Mouse (Mus musculus) mouse trophoblast stem cell (cell line): ENCODE data around the gene Maml3.

Experiments used
- in situ Hi-C, 2 experiments: fragments of 300-500 bp; cut with MseI, MboI; formaldehyde crosslinking; loops; 2 replicates in 1 of 2; 3 replicates in 1 of 2; pipeline ENCODE4 v1.15.1; 2025

The Maml3 gene

DNA sequence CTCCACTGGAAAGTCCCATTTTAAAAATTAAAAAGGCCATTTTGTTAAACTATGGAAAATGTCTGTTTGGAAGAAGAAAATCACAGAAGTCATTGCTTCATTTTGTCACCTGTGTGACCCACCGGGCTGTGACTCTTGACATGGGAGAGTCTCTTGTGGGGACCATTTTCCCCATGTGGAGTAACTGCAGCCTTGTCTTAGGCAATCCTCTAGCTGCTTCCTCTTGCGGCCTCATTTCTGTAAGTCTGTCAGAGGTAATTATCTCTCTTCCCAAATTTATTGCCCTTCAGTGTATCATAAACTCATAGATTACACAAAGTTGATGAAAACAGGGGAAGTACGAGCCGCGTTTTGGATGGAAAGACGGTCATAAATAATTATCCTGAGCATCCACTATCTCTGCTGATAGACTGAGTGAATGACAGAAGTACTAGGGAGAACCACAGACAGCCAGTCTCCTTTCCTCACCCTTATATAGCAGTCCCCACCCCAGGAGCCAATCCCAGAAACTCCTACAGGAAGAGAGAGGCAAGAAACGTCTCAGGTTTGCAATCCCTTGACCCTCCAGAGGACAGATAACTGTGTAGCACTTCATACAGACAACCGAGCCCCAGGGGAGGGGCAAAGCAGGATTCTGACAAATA is 14.5 kb downstream of the Maml3 start:
- in situ Hi-C loops, result no loop called here

DNA sequence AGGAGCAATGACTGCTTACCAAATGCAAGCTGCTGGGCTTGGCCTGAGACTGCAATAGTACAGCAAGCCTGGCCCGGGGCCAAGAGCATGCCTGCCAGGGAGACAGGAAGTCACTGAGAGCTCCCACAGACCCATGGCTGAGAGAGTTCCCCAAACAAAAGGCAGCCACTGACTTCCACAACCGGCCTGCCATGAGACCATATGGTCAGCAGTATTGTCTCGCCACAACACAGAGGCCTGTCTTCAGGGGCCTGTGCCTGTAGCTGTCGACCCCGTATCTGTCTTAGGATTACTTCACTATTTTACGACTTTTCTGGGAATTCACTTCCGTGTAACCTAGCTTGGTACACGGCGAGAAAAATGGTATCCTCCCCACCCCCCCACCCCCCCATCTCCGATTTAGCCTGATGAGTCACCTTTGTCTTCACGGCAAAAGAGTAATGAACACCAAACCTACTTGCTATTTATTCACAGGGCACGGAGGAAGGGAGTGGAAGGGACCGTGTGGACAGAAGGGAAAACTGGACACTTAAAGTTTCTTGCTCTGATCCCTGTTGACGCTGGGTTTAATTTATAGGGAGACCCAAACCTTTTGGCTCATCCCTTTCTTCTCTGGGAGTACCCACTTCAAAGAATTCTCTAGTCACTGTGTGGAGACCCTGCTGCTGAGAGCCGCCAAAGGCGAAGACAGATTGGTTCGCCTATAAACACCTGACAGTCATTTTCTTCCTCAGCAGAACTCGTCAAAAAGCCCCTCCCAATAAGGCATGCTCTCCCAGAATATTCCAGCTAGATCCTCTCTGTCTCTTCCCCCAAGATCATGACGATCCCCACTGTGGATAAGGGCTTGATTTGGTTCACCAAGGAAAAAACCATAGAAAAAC is 16.2 kb downstream of the Maml3 start:
- in situ Hi-C loops, result no loop called here

DNA sequence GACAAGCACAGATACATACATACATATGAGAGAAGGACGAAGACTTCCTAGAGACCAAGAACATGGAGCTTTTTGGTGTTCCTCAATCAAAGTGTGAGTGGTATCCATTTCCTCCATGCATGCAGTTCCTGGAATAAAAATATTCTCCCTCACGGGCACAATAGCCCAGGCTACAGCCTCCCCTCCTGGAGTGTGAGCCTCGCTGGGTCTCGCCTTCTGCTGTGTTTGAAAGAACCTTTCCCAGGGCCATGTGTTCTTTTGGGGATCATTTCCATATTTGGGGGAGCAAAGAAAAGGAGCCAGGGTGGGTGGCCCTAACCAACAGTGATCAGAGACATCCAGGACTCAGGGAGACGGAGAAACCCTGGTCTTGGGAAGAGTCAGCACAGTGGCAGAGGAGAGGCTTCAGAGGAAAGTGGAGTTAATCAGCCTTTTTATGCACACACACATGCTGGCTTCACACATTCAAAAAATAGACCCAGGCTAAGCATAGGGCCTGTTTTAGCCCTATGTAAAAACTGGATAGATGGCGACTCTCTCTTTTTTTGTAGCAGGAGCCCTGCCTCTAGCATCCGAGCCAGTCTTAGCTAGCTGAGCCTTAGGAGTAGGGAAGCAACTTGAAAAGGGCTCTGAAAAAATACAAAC is 17.1 kb downstream of the Maml3 start:
- in situ Hi-C loops, result no loop called here

DNA sequence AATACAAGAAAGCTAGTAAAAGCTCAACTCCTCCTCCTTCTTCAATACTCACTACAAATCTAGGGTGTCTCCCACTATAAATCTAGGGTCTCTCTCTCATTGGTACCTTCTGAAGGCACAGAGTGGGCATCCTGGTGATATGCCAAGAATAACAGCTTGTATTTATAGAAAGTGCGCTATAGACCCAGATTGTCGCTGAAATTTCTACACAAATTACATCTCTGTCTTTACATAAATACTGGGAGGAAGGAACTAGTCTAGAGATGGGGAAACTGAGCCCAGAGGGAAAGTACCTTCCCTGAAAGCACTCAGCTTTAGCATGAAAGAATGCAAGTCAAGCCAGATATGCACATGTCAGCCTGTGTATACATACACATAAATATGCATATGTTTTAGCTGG is 26.1 kb downstream of the Maml3 start:
- in situ Hi-C loops, result no loop called here

DNA sequence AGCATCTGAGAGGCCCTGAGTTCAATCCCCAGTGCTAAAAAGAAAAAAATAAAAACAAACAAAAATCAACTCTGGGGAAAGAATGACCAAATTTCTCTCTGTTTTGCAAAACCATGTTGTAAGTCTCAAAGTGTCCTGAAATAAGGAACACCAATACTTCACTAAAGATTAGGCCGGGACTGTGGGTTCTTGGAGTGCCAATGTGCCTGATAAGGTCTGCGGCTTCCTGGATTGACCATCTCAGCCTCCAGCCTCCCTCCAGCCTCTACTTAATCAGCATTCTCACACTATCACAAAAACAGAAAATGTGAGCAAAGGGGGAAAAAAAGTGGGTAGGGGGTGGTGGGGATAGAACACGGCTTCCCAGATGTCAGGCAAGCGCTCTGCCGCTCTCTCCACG is 30.9 kb downstream of the Maml3 start:
- in situ Hi-C loops, result no loop called here

DNA sequence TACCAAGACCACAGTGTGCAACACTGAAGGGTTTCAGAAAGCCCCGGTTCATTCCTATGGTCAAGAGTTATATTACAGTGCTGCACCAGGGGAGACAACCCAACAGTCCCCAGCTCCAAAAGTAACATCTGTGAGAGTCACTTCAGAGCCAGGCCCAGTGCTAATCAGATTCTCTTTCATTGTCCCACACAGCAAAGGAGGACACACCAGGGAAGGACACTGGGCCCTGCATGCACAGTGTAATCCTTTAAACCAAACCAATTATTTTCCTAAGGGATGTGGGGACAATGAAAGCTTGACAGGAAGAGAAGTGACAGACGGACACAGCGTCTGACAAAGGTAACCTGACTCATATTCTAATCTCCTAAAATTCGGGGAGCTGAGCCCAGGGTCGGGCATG is 32.9 kb downstream of the Maml3 start:
- in situ Hi-C loops, result no loop called here

DNA sequence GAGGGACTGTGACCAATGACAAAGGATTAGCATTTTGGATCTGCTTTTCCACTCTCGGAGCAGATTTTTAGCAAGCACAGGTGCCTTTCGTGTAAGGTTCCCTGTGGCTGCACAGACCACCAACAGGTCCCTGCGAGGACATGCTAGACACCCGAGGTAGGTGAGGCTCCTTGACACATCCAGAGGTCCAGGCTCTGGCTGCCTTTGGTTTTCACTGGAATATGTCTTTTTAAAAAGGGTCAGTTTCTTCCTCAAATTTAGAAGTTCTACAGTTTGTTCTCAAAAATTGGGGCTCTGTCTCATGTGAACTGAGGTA is 34.8 kb downstream of the Maml3 start:
- in situ Hi-C loops, result no loop called here

DNA sequence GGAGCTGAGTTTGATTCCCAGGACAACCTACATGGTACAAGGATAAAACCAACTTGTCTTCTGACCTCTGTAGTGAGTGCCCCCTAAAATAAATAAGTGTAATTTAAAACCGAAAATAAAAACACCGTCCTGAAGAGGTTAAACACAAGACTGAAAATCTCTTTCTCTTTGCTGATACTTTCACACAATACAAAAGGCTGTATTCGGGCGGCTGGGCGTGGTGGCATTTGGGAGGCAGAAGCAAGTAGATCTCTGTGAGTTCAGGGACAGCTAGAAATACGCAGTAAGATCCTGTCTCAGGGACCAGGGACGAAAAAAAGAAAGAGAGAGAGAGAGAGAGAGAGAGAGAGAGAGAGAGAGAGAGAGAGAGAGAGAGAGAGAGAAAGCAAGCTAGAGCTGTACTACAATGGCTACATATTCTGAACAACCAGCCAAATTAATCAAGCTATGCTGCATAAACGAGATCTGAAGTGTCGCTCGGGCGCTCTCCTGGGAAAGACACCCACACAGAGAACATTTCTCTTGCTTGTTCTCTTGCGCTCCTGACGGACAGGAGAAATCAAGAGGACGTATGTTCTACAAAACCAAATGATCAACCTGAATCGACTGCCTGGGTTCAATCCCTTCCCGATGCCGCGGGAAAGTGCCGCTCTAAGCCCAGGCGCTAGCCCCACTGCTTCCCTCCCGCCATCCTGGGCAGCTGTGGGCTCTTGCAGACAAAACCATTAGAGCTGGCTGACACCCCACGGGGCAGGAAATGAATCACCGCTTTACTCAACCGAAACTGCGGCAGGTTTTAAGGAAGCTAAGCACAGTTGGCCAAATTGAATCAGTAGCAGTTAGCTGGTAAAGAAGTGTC is 35.3 kb downstream of the Maml3 start:
- in situ Hi-C loops, result no loop called here

DNA sequence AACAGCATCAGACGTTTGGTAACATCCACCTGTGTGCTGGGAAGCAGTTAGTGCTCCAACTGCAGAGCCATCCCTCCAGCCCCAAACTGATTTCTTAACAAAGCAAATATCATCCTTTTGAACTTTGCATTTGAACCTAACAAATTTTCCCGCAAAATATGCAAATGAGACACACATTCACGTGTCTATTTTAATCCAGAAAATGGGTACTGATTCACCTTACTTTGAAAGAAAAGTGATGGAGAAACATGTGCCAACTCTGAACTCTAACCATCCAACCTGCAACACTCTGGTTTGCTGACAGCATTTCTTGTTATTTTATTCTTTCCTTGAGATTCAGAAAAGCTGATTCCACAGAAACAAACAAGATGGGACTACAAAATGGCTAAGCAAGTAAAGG is 36.0 kb downstream of the Maml3 start:
- in situ Hi-C loops, result no loop called here

DNA sequence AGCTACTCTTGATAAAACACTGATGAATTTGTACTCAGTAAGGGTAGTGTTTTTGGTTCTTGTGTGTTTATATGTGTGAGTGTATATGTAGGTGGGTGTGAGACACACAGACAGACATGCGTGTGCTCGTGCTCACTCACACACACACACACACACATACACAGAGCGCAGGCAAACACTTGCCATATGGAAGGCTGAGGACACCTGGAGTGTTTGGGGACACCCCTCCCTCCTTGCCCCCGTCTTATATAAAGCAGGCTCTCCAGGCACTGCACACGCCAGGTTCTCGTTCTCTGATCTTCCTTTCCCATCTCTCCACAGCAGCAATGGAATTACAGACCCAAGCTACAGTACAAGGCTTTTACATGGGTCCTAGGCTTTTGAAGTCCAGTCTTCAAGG is 37.7 kb downstream of the Maml3 start:
- in situ Hi-C loops, result no loop called here

DNA sequence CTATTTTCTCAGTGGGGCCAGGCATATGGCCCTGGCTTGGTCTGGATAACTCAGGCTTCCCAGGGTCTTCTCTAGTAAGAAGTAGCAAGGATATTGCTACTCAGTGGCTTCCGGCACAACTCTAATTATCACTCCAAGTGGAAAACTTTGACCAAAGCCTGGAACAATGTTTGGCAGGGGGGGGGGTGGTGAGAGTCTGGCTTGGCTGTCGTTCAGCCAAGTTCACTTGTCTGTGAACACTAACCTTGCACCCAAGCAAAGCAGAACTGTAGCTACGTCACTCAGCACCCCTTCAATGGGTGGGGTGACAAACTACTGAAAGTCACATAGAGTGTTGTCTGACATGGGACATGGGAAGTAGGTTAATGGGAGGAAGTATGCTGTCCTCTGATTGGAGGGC is 38.7 kb downstream of the Maml3 start:
- in situ Hi-C loops, result no loop called here

DNA sequence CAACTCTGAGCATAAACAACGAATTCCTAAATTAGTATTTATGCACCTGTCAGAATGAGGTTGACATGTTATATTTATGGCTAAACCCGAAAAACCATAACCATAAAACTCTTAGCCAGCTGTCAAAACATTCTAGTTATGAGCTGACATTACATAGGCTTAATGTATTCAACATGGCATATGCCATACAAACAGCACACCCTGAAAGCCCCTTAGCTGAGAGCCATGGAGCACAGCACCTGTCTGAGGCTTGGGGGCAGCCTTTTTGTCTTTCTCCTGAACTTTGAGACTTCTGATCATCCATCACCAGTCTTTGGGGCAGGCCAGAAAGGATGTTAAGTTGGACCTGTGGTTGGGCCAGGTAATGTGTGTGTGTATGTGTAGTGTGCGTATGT is 41.6 kb downstream of the Maml3 start:
- in situ Hi-C loops, result no loop called here

DNA sequence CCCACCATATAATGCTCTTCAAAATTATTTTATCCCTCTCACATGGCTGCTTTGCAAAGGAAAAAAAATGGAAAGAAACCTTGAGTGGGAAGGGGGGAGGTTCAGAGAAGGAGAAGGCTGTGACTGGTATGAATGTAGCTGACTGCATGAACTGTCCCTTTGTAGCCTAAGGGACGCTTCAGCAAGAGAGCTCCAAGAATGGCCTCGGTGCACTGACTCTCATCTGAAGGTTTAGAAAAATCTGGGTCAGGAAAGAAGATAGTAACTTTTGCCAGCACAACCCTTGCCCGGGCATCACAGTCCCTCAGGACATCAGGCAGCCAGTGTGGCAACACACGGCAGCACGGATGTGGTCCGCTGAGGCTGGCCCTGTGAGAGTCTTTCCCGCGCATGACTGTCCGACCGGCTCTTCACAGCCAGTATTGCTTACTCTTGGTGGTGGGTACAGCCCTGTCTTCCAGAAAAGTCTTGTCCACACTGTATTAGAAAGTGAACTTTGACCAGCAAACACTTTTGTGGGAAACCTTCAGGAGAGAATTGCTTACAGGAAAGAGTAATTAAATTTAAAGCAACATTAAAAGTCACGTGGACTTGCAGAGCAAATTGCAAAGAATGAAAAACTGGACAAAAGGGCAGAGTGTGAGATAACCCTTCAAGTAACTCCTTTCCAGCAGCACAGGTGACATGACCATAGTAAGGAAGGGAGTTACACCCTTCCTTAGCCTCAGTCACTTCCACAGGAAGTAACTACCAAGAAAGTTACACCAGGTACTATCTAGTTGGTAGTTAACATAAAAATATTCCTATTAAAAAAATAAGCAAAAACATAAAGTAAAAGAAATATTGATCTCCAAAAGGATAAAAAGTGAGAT is 42.3 kb downstream of the Maml3 start:
- in situ Hi-C loops, result no loop called here

DNA sequence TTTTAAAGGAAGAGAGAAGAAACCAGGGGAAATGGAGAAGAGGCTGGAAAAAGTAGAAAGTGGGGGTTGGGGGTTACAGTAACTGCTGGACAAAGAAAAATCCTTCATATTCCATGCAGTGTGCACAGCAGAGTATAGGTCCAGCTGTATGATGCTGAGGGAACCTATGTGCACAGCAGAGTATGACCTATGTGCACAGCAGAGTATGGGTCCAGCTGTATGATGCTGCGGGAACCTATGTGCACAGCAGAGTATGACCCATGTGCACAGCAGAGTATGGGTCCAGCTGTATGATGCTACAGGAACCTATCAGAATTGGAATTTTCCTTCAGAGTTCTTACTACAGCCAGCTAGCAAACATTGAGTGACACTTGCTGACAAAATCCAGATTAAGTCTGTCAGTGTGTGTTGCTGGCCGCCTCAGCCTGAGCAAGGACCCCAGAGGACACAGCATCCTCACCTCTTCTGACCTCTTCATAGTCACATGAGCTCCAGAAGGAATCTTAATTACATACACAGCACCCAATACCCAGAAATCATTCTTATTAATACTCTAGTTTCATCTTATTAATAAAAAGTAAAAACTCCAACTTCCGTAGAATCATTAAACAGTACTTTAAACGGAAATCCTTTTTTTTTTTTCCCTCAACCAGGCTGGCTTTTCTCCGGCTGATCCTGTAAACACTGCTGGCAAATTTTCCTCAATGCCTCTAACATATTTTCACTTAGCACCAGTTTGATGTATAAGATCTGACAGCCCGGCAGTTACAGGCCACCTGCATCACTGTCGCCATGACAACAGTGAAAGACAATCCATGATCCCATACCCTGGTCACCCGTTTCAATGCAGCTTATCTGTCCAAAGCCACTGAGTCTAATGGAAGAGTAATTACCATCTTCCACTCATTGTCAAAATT is 43.1 kb downstream of the Maml3 start:
- in situ Hi-C loops, result no loop called here

DNA sequence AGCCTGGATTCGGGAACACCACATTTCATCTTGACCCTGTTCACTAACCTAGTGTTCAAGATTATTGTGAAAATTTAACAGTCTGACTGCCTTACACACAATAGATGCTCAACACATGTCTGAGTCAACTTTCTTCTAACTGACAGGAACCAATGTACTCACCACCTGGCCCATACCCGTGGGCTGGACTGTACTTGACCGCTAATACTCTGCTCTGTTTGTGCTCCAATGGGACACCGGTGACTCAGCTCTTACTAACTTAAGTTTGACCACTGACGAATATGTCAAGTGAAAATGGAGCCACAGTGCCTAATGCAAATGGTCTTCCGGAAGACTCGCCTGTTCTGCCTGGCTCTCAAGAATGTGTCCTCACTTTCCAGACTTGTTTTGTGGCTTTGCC is 44.0 kb downstream of the Maml3 start:
- in situ Hi-C loops, result no loop called here

DNA sequence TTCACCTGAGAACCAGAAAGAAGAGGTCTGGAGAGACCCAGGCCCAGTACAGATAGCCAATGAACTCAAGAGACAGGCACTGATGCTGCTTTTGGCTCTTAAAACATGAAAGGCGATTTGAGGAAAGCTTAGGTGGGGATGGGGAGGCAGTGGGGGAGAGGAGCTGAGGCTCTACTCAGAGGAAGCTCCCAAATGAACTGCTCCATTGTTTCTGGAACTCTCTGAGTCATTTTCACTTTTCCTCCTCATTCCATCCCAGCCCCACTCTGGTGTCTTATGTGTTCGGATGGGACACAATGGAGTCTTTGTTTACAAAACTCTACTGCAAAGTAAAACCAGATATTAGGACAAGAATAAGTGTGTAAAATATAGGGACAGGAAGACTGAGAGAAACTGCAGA is 53.1 kb downstream of the Maml3 start:
- in situ Hi-C loops, result no loop called here

DNA sequence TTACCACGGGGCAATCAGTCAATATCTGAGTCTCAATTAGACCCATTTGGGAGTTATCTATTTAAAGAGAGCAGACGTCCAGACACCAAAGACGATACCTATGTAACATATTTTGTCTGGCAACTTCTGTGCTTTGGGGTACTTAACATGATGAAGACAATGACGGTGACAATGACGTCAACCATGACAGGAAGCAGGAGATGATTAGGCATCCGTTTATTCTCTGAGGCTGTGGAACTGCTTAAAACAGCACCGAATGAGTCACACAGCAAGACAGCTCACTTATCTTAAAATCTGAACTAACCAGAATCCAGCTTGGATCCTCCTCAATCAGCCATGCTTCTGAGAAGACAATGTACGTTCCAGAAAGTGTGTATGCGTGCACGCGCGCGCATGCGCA is 56.8 kb downstream of the Maml3 start:
- in situ Hi-C loops, result no loop called here

DNA sequence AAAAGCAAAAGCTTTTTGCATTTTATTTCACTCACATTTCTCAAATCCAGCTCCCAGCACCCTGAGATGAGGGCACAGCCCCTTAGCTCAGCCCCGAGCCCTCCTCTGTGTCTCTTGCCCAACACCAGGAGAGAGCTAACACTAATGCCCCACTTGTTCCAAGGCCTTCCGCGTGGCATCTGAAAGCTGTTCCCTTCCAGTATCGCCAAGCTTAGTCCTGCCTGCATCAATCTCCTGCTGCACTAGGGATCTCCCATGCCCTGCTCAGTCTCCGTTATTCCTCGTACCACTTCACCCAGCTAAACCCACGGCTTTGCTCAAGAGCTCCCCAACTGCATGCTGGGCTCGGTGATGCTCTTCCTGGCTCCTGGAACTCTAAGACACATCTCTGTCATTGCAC is 57.3 kb downstream of the Maml3 start:
- in situ Hi-C loops, result no loop called here

DNA sequence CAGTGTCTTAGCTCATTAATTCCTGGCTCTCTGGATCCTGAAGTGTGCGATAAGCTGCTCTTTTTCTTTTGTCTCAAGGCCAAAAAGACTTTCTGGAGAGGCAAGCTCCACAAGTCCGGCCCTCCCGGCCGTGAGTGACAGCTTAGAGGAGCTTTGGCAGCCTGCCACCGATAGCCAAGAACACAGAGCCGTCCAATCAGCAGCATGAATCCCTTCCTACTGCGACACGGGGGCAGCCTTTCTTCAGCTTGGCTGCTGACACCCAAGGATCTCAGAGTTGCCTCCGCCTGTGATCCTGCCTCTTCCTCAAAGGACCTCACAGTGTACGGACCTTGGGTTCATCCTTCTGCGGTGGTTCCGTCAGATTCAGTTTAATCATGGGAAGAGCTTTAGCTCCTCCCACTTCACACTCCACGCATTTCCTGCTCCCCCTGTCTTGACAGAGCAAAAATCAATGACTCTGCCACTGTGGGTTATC is 57.9 kb downstream of the Maml3 start:
- in situ Hi-C loops, result no loop called here
